Mouse (Mus musculus) left cerebral cortex, postnatal 25 days (tissue): ENCODE results near the gene Baz2b. TPM values are rescaled to one million over a fixed set of nuclear protein-coding genes. Genes with fewer than 3 reads are reported as not detected.
A peak's percentile ranks its signal among the peaks of the same experiment; 100 is the strongest.

Experiments
- DNase-seq, 2 experiments: peaks; one replicate each; pipeline ENCODE4 v3.0.0; 2022; ENCODE audit warnings: low spot score in 2 of 2, mixed read lengths in 1 of 2
- intact Hi-C: fragments of 180-260 bp; cut with DNase I; formaldehyde crosslinking; loops from one replicate; pipeline ENCODE4 v1.15.1; 2025
- total RNA-seq, 2 experiments: library from RNA; stranded (reverse); gene quantifications; 2 replicates each; pipeline ENCODE4 v1.2.3; 2021

Baz2b gene
- total RNA-seq, 2 experiments from 2014 or later: 47.5 to 57.5 TPM

GRCm38 (mm10) chr2:60203733-60204132 is 5.9 kb downstream of the Baz2b start:
- DNase-seq: no peak
- intact Hi-C loops: no loop called here

DNA sequence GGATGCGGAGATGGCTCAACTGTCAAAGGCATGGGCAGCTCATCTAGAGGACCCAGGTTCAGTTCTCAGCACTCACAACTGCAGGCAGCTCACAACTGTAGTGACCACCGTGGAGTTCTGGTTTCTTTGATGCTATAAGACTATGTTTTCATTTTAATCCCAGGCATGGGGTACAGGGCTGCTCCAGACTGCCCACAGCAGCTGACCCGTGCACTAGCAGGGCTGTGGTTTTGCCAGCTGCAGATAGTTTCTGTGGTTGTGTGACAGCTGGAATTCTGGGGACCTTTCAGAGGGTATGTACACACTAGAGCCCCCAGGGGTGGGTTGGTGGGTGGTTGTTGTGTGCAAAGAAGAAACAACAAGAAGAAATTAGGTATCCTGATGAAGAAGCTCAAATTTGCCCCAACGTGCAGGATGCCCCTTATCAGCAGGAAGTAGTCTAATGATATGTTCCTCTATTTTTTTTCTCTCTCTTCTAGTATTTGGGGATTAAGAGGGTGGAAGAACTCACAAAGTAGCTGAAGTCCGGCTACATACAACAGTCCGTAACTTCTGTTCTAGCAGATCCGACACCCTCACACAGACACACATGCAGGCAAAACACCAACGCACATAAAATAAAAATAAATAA is 6.6 kb downstream of the Baz2b start:
- no peak for DNase-seq
- intact Hi-C loops: no loop called here

DNA sequence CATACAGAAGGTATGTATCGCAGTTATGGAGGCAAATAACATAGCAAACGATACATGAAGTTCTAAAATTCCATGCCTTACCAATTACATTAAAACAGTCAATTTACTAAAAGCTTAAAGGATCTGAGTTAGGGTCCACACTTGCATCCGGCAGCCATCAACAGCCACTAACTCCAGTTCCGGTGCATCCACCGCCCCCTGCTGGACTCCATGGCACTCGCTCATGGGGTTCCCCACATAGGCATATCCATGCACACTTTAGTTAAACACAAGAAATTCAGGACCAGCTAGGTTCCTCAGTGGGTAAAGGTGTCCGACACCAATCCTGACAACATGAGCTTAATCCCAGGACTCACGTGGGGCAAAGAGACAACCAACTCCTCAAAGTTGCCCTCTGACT is 9.0 kb downstream of the Baz2b start:
- peak in 1 of 2 experiments; percentile 28 for DNase-seq
- intact Hi-C loops: no loop called here

DNA sequence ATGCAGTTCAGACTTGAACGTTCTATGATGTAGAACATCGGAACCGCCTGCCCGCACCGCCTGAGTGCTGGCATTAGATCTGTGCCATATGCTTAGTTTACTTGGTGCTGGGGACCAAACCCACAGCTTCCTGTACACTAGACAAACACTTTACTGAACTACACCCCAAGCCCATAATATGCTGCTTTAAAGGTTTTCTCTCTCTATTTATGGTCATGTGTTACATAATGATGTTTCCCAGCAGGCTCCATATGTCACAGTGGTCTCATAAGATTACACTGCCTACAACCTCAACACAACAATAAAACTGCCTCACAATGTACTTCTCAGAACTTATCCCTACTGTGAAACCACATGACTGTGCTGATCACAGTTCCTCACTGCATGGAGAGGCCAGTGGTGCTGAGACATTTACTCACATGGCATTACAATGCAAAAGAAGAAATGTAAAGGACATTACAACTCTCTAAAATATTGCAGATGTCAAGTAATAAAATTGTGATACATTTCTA is 9.5 kb downstream of the Baz2b start:
- no peak for DNase-seq
- intact Hi-C loops: no loop called here

- no peak for DNase-seq
- intact Hi-C loops: no loop called here
Measured at GRCm38 (mm10) chr2:60196841-60197240, 12.8 kb downstream of the Baz2b start.

DNA sequence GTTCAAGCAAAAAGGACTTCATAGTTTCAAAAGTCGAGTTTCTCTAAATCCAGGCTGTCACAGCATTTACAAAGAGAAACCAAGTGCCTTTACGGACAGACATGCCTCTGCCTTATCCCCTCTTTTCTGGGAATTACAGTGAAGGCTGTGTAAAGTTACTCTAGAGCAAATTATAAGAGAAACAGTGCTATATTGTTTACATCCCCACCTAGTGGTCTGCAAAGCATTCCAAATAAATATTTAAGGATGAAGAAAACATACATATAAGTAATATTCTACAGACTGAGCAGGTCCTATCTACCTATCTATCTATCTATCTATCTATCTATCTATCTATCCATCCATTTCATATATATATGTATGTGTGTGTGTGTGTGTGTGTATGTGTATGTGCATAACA is 27.9 kb downstream of the Baz2b start:
- no peak for DNase-seq
- intact Hi-C loops: no loop called here

DNA sequence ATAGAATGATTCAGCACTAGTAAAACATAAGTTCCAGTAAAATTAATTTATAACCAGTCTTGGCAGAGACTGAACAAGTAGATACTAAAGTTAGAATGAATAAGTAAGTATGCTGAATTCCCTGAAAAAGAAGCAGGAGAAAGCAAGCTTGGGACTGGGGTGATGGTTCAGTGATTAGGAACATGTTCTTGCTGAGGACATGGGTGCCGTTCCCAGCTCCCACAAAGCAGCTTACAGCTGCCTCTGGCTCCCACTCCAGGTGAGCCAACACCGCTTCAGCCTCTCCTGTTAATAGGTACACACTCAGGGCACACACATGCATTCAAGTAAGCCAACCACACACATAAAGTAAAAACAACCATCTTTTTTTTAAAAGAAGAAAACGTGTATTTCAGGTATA is 32.1 kb downstream of the Baz2b start:
- intact Hi-C loops: no loop called here
- no peak for DNase-seq

- no peak for DNase-seq
Measured at GRCm38 (mm10) chr2:60176087-60176486, 33.6 kb downstream of the Baz2b start.

GRCm38 (mm10) chr2:60175078-60175477 is 34.6 kb downstream of the Baz2b start:
- intact Hi-C loops: no loop called here
- no peak for DNase-seq

More at GRCm38 (mm10) chr2:60176087-60176486, 33.6 kb downstream of the Baz2b start:
- intact Hi-C loops: no loop called here

DNA sequence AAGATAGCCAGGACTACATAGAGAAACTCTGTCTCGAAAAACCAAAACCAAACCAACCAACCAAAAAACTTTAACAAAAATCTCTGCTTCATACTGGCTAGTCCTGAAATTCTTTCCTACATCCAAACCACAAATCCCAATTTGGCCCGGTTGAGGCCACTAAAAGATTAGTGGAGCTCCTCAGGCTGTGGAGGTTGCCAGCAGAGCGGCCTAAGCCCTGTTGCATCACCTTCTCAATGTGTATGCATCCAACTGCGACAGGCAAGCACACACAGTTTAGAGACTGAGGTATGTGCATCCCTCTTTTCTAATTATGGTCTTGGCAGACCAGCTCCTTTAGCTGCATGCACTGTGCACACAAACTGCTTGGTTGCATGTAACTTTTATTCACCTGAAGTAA is 36.0 kb downstream of the Baz2b start:
- DNase-seq: no peak
- intact Hi-C loops: no loop called here

- DNase-seq: no peak
- intact Hi-C loops: no loop called here
Measured at GRCm38 (mm10) chr2:60173190-60173589, 36.4 kb downstream of the Baz2b start.

- intact Hi-C loops: no loop called here
- peak in 1 of 2 experiments; percentile 12 for DNase-seq
Measured at GRCm38 (mm10) chr2:60172531-60172914, 37.1 kb downstream of the Baz2b start.

DNA sequence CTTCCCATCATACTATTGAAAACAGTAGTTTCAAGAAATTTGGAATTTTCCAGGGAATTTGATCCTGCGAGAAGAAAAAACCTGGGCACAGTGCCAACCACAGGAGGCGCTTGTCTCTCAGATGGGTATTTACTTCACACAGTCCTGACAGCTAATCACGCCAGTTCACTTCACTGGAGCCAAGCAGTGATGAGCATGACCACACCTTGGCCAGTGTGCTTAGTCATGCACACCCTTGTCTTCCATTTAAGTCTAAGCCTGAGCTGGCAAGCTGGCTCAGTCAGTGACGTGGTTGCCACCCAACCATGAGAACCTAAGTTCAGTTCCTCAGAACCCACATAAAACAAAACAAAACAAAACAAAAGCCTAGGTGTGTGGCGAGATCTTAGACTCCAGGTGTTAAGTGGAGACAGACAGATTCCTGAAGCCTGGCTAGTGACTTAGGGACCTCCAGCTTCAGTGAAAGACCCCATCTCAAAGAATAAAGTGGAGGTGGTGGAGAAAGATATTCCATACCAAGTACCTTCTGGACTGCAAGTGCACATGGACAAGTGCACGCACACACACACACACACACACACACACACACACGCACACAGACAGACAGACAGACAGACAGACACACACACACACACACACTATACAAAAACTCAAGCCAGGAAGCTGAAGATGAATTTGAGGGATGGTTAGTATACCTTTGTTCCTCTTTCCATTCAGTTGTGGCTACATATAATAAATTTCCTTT is 37.7 kb downstream of the Baz2b start:
- peak; percentile 5 to 11 for DNase-seq
- intact Hi-C loops: no loop called here

- intact Hi-C loops: no loop called here
- DNase-seq: no peak
Measured at GRCm38 (mm10) chr2:60166878-60167277, 42.8 kb downstream of the Baz2b start.

DNA sequence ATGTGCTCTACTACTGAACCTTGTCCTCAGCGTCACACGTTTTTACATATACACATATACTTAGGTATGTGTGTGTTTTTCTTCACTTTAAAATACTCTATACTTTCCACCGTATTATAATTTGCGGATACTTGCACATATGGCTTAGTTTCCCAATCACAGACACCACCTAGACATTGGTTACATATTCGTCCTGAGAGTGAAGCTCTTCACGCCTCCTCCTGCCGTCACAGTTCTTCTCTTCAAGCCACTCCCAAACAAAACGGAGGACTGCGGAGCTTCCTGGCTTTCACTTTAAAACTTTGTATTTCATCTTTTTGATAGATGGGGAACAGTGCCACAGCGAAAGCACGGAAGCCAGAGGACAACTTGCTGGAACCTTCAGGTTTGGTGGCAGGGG is 44.0 kb downstream of the Baz2b start:
- no peak for DNase-seq
- intact Hi-C loops: no loop called here

DNA sequence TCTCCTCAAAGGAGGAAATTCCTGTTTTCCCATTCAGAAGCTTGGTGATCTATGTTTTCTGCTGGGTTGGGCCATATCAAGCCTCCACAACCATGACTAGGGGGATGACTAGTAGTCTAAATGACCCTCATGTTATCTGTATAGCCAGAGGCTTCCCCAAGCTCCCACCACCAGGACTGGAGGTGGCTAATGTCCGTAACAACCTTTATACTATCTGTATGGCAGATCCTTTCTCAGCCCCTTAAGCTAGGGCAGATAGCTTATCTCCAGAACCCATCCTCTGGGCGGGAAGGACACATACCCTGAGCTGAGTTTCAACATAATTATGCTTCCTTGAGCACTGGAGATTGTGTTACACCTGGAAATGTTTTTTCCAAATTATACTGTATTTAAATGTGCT is 45.9 kb downstream of the Baz2b start:
- intact Hi-C loops: no loop called here
- no peak for DNase-seq

- no peak for DNase-seq
- intact Hi-C loops: no loop called here
Measured at GRCm38 (mm10) chr2:60152481-60152880, 57.2 kb downstream of the Baz2b start.

DNA sequence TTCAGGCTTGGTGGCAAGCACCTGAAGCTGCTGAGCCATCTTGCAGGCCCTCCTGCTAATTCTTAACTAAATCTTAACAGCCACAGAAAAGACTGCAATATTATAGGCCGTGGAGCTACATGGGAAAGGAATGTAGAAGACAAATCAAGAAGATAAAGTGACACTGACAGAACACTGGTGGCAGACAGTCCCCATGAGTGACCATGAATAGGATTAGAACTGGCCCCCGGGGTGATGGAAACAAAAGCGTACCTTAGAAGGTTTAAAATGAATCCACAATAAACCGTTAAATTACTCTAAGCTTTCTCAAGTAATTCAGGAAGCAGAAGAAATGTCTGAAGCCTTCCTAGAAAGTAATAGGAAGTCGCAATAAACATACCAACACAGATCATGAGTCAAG is 61.0 kb downstream of the Baz2b start:
- intact Hi-C loops: no loop called here
- no peak for DNase-seq

DNA sequence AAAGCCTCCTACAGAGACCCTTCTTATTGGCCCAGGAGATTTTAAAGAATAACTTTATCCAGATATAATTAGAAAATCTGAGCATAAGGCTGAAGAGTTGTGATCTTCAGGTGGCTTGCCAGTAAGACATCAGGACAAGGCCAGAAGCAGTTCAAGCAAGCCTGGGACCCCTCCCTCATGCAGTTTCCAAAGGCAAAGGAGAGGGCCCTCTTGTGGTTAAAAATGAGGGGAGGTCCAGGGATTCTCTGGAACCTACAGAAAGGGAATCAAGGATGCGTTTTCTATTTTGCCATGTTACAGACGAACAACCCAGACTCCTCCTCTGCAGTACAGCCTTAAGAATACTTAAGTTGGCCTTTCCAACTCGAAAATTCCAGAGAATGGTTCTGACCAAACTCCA is 62.2 kb downstream of the Baz2b start:
- intact Hi-C loops: no loop called here
- DNase-seq: no peak

DNA sequence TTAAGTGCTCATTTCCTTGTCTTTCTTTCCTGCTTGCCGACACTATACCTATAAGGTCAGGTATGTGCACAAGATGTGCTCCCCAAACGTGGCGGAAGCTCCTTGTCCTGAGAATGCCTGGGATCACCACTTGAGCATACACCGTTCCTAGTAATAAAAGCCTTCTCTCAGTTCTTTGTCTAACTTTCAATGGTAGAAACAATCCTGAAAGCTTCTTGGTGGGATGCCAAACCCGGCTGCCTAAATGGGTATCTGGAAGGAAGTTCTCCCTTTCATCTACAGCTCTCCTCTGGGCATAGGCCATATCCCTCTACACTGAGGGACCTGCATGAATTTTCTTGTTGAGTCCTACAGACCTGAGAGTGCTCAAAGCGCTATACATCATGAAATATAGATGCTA is 63.9 kb downstream of the Baz2b start:
- intact Hi-C loops: no loop called here
- DNase-seq: no peak

- intact Hi-C loops: no loop called here
- no peak for DNase-seq
Measured at GRCm38 (mm10) chr2:60143383-60143782, 66.3 kb downstream of the Baz2b start.
